Mouse (Mus musculus) forebrain, embryonic 14.5 days (tissue): Measurements from ENCODE around the gene Gpr157. TPM values are rescaled to one million over a fixed set of nuclear protein-coding genes. Genes with fewer than 3 reads are reported as not detected.

Experiments
- ATAC-seq: fragments of 200-750 bp; cut with Nextera tagmentation; 2 replicates; pipeline ENCODE4 v1.8.0; 2017; ENCODE audit warnings: mild to moderate bottlenecking, moderate library complexity
- DNase-seq: peaks from one replicate; pipeline ENCODE4 v3.0.0-alpha.2; 2015; ENCODE audit warnings: low spot score
- H3K27ac ChIP-seq: fragments of 300-500 bp; sonication (generic); 2 replicates; pipeline ENCODE4 v1.5.1; 2014; ENCODE audit warnings: low read depth, mild to moderate bottlenecking, control low read depth, low read length, moderate library complexity
- H3K27me3 ChIP-seq: fragments of 300-500 bp; sonication (generic); replicated peaks from 2 replicates; pipeline ENCODE4 v1.6.1; 2014; ENCODE audit warnings: low read length, control low read depth, mixed read lengths; ENCODE audit not compliant: control insufficient read depth, insufficient read depth
- H3K36me3 ChIP-seq: fragments of 300-500 bp; sonication (generic); 2 replicates; pipeline ENCODE4 v1.6.1; 2014; ENCODE audit warnings: low read length, control low read depth; ENCODE audit not compliant: control insufficient read depth, insufficient read depth
- H3K4me1 ChIP-seq: fragments of 300-500 bp; sonication (generic); 2 replicates; pipeline ENCODE4 v1.6.1; 2014; ENCODE audit warnings: antibody characterized with exemption, low read length, control low read depth; ENCODE audit not compliant: control insufficient read depth, insufficient read depth
- H3K4me2 ChIP-seq: fragments of 300-500 bp; sonication (generic); 2 replicates; pipeline ENCODE4 v1.6.1; 2014; ENCODE audit warnings: mild to moderate bottlenecking, control low read depth, low read length
- H3K4me3 ChIP-seq: fragments of 300-500 bp; sonication (generic); 2 replicates; pipeline ENCODE4 v1.5.1; 2014; ENCODE audit warnings: low read depth, low read length, control low read depth
- H3K9ac ChIP-seq: fragments of 300-500 bp; sonication (generic); 2 replicates; pipeline ENCODE4 v1.6.1; 2014; ENCODE audit warnings: mild to moderate bottlenecking, low read length, control low read depth, moderate library complexity
- H3K9me3 ChIP-seq: fragments of 300-500 bp; sonication (generic); replicated peaks from 2 replicates; pipeline ENCODE4 v1.6.1; 2016; ENCODE audit warnings: low read length, control low read depth, mixed read lengths; ENCODE audit not compliant: control insufficient read depth
- WGBS: fragments of 180-500 bp; shearing (Covaris S2); extraction: QIAGEN DNeasy Blood & Tissue Kit; methylation state at CpG from one replicate; pipeline ENCODE4 v1.1.7; 2014; 5-methylcytosine and 5-hydroxymethylcytosine counted together
- polyA plus RNA-seq: library from polyadenylated mRNA; unstranded; fragments of >200 nt; fragmentation: Nextera tagmentation; extraction: Ambion mirVana; gene quantifications from 2 replicates; pipeline ENCODE4 v1.2.1, GENCODE M21; 2014

Gene Gpr157
- polyA plus RNA-seq, 1 experiment from 2014 or later, result 0.06 TPM

- Histone ChIP-seq H3K9me3 (no peaks in the 10 kb centered on the region), H3K9ac (no peak overlapping the region), H3K4me1 (no peaks in the 10 kb centered on the region), H3K4me2 (no peak overlapping the region), H3K4me3 (no peak overlapping the region), H3K36me3 (no peaks in the 10 kb centered on the region), H3K27ac (no peak overlapping the region), H3K27me3 (no peaks in the 10 kb centered on the region)
- ATAC-seq (no peak), DNase-seq (no peak)
- 73% methylated on average over 16 of the region's 16 CpGs for WGBS
These were observed 25.5 kb upstream of the Gpr157 start for GRCm38 (mm10) chr4:150061432-150062225.

DNA sequence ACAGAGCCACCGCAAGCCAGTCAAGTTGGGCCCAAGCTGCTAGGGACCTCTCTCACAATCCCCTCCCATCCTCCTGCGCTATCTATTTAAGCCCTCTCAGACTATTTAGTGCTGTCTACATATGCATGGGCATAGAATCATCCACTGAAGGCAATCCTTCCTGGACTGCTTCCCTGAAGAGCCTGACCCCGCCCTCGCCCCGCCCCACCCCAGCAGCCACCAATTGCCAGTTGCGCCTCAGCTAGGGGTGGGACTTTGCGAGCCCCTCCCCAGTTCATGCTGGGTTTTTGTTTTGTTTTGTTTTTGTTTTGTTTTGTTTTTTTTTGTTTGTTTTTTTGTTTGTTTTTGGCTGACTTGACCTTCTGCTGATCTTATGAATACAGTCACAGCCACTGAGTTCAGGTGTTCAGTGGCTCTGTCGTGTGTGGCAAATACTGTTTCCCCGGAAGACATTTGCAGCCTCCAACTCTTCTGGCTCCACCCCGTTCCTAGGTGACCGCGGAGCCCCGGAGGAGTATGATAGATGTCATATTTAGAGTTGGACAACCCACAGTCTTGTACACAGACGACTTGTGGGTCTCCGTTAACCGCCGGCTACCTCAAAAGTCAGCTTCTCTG lies 20.4 kb upstream of the Gpr157 start:
- H3K4me2 ChIP-seq, result no peak overlapping the region
- no peaks in the 10 kb centered on the region for H3K9me3 ChIP-seq
- ATAC-seq (no peak), DNase-seq (no peak)
- no peaks in the 10 kb centered on the region for H3K36me3 ChIP-seq
- H3K27ac ChIP-seq, result no peak overlapping the region
- H3K9ac ChIP-seq, result no peak overlapping the region
- H3K4me3 ChIP-seq, result no peak overlapping the region
- WGBS, result 88% methylated on average over 17 of the region's 17 CpGs
- H3K27me3 ChIP-seq, result no peaks in the 10 kb centered on the region
- H3K4me1 ChIP-seq, result no peaks in the 10 kb centered on the region

DNA sequence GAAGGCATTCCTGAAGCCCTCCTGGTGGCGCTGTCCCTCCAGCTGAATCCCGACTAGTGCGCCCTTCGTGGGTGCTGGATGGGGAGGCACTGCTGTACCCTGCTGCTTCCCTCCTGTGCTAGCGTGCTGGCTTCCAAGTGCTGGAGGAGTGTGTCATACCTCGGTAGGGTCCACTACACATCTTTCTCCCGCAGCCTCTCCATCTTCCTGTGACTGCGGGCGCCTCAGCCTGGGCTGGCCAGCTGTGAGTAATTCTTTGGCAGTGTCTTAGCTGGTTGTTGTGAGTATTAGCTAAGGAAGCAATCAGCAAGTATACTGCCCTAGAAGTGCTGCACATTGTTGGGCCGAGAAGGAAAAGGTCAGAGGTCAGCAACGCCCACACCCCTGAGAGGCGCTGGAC lies 18.9 kb upstream of the Gpr157 start:
- Histone ChIP-seq H3K36me3 (no peaks in the 10 kb centered on the region), H3K27me3 (no peaks in the 10 kb centered on the region), H3K9me3 (no peaks in the 10 kb centered on the region), H3K27ac (no peak overlapping the region), H3K4me2 (no peak overlapping the region), H3K4me3 (no peak overlapping the region), H3K4me1 (no peaks in the 10 kb centered on the region), H3K9ac (no peak overlapping the region)
- DNase-seq (no peak), ATAC-seq (no peak)
- 55% methylated on average over 12 of the region's 12 CpGs for WGBS

DNA sequence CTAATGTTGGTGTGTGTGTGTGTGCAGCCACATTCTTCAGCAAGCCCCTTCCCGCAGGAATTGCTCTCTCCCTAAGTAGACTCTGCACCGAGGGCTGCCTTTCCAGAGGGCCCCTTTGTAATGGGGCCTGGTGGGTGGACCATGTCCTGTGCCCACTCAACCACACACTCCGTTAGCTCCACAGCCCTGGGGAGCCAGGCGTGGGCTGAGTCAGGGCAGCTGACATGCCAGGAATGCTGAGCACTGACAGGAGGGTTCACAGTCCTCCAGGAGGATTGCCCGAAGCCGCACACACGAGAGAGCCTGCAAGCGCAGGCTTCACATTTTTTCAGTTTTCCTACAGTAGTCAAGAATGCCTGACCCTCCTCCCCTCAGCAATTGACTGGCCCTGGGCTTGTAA lies 17.0 kb upstream of the Gpr157 start:
- ATAC-seq (no peak), DNase-seq (no peak)
- Histone ChIP-seq H3K4me2 (no peak overlapping the region), H3K27me3 (no peaks in the 10 kb centered on the region), H3K27ac (no peak overlapping the region), H3K4me3 (no peak overlapping the region), H3K9me3 (no peaks in the 10 kb centered on the region), H3K9ac (no peak overlapping the region), H3K36me3 (no peaks in the 10 kb centered on the region), H3K4me1 (no peaks in the 10 kb centered on the region)
- 66% methylated on average over 8 of the region's 8 CpGs for WGBS

DNA sequence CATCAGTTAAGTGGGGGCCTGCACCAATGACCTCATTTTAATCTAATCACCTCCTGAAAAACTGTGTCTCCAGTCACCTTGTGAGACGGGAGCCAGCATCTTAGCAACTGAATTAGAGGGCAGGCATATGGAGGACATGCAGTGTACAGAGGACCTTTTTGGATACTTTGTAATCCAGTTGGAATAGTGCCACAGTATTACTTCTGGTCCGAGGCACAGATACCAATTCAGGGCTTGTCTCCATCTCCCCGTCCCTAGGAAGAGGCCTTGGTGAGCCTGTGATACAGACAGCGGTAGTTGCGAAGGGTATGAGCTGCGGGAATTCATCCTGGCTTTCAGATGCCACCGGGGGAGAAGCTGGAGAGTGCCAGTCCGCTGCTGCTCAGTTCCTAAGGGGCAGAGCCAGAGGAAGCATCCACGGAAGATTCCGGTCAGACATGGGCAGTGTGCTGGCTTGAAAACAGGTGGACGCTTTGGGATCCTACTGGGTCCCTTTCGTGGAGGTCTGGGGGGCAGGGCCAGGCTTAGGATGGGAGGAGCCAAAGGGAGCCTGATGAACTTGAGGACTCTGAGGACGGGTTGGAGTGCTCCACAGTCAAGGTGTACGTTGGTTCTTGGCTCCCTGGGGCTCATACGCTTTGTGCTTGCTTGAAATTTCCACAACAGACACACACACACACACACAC lies 14.6 kb upstream of the Gpr157 start:
- H3K4me2 ChIP-seq, result no peak overlapping the region
- ATAC-seq, result no peak
- WGBS, result 52% methylated on average over 15 of the region's 15 CpGs
- H3K9me3 ChIP-seq, result no peaks in the 10 kb centered on the region
- no peaks in the 10 kb centered on the region for H3K4me1 ChIP-seq
- H3K27ac ChIP-seq, result no peak overlapping the region
- no peak overlapping the region for H3K4me3 ChIP-seq
- no peak overlapping the region for H3K9ac ChIP-seq
- DNase-seq, result no peak
- no peaks in the 10 kb centered on the region for H3K27me3 ChIP-seq
- no peaks in the 10 kb centered on the region for H3K36me3 ChIP-seq

- H3K9me3 ChIP-seq, result no peaks in the 10 kb centered on the region
- no peaks in the 10 kb centered on the region for H3K4me1 ChIP-seq
- WGBS, result 19% methylated on average over 8 of the region's 8 CpGs
- H3K27me3 ChIP-seq, result no peaks in the 10 kb centered on the region
- DNase-seq (peak; percentile 60), ATAC-seq (no peak; the same call in 1 of the 2 replicates)
- no peak overlapping the region for H3K27ac ChIP-seq
- H3K9ac ChIP-seq, result no peak overlapping the region
- H3K4me3 ChIP-seq, result no peak overlapping the region
- no peak overlapping the region for H3K4me2 ChIP-seq
- no peaks in the 10 kb centered on the region for H3K36me3 ChIP-seq
These were observed 14.1 kb upstream of the Gpr157 start for GRCm38 (mm10) chr4:150073102-150073473.

DNA sequence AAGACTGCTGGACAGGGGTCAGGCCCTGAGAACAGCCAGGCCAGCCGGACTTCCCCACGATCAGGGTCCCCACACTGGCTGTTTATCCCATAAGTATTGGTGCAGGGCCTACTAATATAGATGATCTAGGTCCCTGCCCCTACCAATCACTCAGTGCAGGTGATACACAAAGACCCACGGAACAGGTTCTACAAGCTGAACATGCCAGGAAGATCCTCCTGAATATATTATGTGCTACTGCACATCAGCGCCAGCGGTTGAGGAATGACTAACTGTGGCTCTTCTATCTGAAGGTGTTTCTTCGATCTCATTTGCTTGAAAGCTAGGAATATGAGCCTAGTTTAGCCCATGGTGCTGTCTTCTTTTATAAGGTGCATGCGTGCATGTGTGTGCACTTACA lies 11.8 kb upstream of the Gpr157 start:
- H3K4me3 ChIP-seq, result no peak overlapping the region
- 94% methylated on average over 7 of the region's 7 CpGs for WGBS

GRCm38 (mm10) chr4:150076147-150076546 lies 11.0 kb upstream of the Gpr157 start:
- no peaks in the 10 kb centered on the region for H3K9me3 ChIP-seq
- H3K36me3 ChIP-seq, result no peaks in the 10 kb centered on the region
- no peak for DNase-seq
- no peak overlapping the region for H3K4me3 ChIP-seq
- ATAC-seq, result no peak
- H3K9ac ChIP-seq, result no peak overlapping the region
- H3K4me2 ChIP-seq, result no peak overlapping the region
- H3K27me3 ChIP-seq, result no peaks in the 10 kb centered on the region
- 48% methylated on average over 18 of the region's 18 CpGs for WGBS
- no peaks in the 10 kb centered on the region for H3K4me1 ChIP-seq
- H3K27ac ChIP-seq, result no peak overlapping the region

More for the DNA sequence above, 11.8 kb upstream of the Gpr157 start:
- no peak for DNase-seq
- H3K9me3 ChIP-seq, result no peaks in the 10 kb centered on the region
- ATAC-seq, result no peak
- no peak overlapping the region for H3K9ac ChIP-seq
- H3K27ac ChIP-seq, result no peak overlapping the region
- H3K4me2 ChIP-seq, result no peak overlapping the region
- H3K27me3 ChIP-seq, result no peaks in the 10 kb centered on the region
- no peaks in the 10 kb centered on the region for H3K36me3 ChIP-seq
- no peaks in the 10 kb centered on the region for H3K4me1 ChIP-seq

- no peaks in the 10 kb centered on the region for H3K27me3 ChIP-seq
- H3K4me1 ChIP-seq, result no peaks in the 10 kb centered on the region
- no peak for ATAC-seq
- H3K4me3 ChIP-seq, result no peak overlapping the region
- H3K9ac ChIP-seq, result no peak overlapping the region
- 65% methylated on average over 2 of the region's 2 CpGs for WGBS
- H3K36me3 ChIP-seq, result no peaks in the 10 kb centered on the region
- DNase-seq, result no peak
- no peaks in the 10 kb centered on the region for H3K9me3 ChIP-seq
- no peak overlapping the region for H3K4me2 ChIP-seq
- no peak overlapping the region for H3K27ac ChIP-seq
These were observed 8.5 kb upstream of the Gpr157 start for GRCm38 (mm10) chr4:150078646-150079045.
